Mouse (Mus musculus): ENCODE data around the gene Vtcn1.

The Vtcn1 gene

DNA sequence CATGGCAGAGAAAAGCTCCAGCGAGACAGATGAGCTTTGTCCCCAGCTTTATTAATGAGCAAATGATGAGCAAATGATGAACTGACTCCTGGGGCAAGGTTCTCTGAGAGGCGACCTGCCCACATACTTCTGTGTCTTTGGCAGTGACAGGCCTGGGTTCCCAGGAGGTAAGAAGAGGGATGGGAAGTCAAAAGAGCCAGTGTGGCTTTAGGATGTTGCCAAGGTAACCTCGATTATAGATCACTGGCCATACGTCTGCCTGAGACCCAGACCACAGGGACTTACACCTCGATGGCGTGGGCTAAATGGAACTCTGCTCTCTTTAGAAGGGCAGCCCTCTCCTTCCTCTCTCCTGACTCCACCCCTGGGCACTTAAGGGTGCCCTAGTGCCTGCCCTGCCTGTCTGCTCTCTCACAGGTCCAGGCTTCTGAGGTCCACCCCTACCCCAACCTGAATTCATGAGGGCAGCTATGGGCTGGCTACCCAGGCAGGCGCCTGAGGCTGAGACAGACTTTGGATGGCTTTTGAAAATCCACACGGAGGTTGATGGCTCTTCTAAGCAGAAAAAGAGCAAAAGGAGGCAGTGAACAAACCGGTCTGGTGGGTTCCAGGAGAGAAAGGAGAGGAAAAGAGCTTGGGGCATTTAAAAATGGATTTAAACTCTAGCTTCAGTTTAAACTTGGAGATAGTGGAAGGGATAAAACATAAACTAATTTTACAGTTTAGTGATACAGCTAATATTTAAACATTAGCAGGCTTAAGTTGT is 31.0 kb downstream of the Vtcn1 start:
- DNase-seq (ENCODE audit: low read depth, low spot score), result no peak

DNA sequence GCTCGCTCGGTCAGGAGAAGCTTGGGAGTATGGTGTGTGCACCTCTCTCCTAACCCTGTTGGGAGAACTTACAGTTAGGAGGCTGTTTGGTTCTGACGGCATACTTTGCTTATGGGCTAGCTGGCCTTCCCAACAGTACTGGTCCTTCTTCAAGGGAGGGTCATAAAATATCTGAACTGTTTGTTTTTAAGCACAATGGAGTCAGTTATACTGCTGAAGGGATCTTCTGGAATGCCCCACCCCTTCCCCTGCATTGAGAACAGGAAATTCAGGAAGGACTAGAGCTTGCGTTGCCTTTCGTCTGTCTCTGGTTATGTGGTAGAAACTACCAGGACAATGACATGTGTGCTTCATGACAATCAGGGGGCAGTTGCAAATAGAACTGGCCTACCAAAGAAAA is 31.9 kb downstream of the Vtcn1 start:
- DNase-seq (ENCODE audit: low read depth, low spot score), result no peak

DNA sequence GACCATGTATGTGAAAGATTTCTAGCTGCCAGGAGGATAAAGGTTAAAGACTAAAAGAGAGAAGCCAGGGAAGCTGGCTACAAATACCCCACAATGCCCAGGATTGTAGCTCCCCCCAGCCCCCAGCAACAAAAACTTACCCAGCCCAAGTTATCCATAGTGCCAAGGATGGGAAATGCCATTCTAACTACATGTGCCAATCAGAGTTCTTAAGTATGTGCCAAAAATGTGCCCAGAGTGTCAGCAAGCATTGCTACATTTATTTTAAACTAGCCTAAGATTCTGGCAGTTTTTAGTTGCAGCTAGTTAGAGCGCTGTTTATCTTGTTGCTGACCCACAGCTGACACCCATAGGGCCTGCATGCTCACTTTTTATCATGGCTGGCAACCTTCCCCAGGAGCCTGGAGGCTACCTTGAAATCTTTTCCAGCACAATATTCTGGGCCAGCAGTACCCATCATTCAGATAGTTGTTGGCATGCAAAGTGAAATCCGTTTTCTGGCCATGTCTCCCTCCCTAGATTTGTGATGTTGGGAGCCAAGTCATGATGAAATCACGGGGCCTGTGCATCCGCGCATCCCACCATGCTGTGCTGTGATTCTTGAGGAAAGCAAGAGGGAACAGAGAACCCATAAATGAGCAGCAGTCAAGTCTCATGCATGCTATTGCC is 33.2 kb downstream of the Vtcn1 start:
- DNase-seq (ENCODE audit: low read depth, low spot score), result no peak

DNA sequence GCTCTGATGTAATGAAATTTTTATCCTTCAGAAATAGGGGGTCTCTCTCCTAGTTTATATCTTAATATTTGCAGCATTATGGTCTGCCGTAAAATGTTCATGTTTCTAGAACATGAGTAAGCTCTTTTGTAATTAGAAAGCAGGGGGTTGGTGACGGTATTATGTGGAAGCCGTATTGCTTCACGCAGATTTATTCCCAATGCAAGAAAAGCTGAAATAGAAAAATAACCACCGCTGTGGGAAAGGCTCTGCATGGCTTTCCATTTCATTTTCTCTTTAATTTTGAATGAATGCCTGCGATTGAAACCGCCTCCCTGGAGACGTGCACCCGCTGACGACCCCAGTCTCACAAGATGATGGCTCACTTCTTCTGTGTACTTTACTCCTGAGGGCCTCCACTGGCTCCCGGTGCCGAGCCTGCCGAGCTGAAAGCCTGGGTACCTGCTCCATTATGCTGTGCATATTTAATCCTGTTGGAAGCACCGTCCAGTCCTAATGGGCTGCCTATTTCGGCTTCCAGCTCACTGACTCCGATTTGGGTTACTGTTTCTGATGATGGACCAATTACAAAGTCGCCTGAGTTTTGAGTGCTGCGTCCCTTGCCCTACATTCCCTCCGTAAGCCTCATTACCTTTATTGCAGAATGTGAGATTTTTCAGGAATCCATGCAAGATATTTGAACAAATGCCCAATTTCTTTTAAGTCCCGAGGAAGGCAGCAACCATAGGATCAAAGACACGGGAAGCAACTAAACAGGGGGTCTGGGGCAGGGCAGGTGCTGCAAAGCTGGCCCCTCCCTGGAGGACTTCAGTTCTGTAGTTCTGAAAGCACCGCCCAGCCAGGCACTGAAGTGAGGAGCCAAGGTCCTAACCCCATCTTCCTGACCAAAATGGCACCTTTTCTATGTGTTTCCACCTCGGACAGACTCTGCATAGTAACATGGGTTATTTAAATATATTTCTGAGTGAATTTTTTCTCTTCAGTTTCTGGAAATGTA is 36.3 kb downstream of the Vtcn1 start:
- no peak for DNase-seq (ENCODE audit: low read depth, low spot score)

DNA sequence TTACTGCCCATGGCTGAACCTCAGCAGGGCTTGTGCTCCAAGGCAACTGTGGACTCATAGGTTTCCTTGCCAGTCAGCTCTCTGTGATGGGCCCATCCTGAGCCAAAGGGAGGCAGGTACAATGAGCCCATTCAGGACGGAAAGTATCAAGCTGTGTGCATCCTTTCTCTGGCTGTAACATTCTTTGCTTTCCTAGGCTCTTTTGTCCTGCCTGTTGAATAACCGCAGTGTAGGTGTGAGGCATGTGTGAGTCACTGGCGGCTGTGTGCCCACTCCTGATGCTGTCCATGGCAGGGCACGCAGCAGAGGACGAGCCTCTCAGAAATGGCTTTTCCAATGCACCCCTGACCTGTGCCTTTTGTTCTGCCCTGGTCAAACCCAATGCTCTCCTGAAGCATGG is 41.7 kb downstream of the Vtcn1 start:
- no peak for DNase-seq (ENCODE audit: low read depth, low spot score)

DNA sequence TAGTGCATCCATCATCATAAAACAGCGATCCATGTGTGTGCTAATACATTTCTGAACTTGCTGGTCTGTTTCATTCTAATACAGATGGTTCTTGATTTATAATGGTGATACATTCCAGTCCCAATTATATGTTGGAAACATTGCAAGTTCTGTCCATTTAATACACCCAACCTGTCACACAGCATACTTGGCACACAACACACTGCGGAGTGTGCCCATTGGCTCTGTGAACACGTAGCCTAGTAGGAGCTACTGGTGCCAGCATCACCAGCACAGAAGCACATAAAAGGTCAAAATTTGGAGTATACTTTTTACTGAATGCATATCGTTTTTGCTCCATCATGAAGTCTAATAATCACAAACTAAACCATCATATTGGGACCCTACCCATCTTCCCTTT is 51.8 kb downstream of the Vtcn1 start:
- no peak for DNase-seq (ENCODE audit: low read depth, low spot score)

DNA sequence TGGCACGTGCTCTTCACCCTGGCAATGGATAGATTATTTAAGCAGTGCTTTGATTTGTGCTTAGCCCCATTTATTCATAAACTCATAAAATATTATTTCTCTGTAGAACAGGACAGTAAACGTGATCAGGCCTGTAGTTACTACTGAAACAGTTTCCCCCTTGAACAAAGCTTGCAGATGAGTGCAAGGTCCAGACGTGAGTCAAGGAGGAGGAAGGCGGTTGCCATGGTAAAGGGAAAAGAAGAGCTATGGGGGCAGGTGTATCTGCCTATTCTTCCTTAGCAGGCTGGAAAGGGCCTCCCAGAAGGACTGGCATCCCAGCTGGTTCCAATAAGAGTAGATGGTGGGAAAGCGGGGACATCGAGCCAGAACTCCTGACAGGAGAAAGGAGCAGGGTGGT is 56.1 kb downstream of the Vtcn1 start:
- no peak for DNase-seq (ENCODE audit: low read depth, low spot score)

DNA sequence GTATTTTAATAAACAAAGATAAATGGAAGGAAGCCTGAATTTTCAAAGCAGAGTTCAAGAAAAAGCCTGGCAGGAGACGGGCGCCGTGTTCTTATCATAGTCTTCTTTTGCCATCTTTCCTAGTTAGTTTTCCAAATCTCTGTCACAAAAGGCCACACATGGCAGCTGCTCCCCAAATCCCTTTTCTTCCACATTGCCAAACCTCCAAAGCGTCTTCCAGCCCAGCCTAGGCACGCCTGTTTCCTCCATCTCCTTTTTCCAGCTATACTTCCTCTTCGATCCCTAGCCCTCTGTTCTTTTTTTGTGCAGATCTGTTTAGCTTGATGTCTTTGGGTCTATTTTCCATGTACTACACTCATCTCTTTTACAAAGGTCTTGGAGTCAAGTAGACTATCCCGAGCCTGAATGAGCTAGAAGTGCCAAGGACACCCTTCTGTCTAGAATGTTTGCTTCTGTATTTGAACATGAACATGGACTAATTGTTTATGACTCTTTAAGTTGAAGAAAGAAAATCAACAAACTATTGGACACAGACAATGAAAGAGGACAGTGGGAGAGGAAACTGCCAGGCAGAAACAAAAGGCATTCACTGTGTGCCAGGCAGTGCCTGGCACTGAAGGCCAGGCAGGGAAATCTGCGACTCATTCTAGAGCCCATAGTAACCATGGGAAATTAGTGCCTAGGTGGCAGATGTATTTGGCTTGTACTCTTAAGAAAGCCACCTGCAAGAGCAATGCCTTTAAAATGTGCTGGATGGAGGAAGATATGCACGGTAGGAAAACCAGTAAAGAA is 56.8 kb downstream of the Vtcn1 start:
- no peak for DNase-seq (ENCODE audit: low read depth, low spot score)

DNA sequence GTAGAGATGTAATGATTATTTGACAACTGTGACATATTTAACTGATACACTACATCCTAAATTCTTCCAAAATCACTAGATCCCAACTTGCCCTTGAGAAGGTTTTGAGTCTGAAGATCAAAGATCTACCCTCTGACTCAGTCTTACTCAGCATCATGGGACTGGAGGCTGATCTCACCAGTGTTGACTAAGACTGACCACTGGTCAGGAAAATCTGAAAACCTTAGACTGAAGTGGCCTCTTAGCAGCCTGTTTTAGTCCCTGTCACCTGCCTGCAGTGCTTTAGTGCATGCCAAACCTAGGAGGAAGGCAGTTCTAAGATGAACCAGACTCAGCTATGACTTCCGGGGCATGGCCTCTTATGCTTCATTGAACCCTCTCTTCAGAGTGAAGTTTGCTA is 64.0 kb downstream of the Vtcn1 start:
- no peak for DNase-seq (ENCODE audit: low read depth, low spot score)

DNA sequence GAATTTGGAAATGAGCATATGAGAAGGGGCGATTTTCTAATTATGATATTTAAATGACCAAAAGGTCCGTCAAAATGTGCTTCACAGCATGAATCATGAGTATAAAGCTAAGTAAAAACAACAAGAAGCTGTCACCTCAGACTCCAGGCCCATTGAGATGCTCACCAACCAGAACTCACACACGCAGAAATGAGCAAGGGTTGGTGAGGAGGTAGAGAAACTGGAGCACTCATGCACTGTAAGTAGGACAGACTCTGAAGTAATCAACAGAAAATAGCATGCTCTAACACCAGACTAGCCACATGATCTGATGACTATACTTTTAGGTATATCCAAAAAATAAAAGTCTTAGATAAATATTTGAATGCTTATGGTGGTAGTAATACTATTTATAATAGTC is 65.1 kb downstream of the Vtcn1 start:
- no peak for DNase-seq (ENCODE audit: low read depth, low spot score)

DNA sequence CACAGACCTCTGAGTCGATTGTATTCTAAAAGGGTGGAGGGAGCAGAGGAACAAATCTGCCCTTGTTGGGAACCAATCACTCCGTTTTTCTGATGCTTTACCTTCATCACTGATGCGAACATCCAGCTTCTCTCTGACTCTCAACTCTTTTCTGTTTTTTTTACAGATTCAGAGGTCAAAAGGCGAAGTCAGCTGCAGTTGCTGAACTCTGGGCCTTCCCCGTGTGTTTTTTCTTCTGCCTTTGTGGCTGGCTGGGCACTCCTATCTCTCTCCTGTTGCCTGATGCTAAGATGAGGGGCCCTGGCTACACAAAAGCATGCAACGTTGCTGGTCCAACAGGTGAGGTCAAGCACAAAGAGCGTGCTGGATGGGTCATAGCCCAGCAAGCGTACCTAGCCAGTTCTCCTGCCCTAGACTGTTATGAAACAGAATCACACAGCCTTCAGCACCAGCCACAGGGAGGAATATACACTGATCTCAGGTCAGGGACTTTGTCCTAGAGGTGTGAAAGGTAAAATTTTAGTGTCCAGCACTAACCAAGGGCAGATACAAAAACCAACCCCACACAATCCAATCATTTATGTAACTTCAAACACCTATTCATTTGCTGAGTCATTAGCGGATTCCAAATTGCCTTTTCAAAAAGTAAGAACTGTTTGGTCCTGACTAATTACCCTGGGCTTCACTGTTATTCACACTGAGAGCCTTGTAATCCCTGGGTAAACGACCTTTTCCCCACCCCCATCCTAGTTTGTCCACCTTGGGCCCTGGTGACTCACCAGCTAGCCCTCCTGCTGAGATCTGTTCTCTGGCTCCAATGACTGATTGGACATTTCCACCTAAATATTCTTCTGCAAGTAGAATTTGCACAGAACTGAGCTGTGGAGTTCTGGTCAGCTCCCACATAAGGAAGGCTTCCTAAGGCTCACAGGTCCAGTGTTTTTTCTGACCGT is 67.4 kb downstream of the Vtcn1 start:
- DNase-seq (ENCODE audit: low read depth, low spot score), result no peak

DNA sequence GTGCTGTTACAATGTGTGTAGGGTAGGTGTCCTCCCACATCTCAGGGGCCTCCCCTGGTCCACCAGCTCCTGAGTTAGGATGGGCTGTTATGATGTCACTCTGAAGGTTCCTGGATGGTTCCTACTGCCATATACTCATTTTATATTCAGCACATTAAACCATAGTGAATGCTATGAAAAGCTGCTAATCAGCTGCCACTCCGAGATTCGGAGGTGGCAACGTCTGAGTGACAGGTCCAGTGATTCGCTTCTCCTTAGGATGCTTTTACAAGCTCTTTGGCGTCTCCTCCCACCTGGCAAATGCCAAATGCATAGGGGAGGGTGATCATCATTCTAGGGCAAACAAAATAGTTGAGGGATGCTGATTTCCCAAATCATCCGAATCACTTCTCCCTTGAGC is 70.2 kb downstream of the Vtcn1 start:
- no peak for DNase-seq (ENCODE audit: low read depth, low spot score)

DNA sequence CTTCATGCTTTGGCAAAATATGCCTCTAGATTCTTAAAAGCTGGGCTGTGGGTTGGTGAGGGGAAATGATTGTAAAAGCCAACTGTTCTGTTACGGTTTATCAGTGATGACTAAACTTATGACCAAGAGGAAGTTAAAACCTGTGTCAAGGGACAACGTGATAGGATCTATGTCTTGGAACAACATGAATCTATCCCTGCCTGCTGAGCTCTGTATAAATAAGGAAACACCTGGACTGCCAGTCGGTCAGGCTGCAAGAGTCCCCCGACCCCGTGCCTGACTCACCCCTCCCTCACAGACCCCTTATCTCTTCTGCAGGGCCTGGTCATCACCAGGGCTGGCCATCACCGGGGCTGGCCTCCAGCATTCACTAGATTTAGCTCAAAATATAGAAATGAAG is 80.9 kb downstream of the Vtcn1 start:
- DNase-seq (ENCODE audit: low read depth, low spot score), result no peak

DNA sequence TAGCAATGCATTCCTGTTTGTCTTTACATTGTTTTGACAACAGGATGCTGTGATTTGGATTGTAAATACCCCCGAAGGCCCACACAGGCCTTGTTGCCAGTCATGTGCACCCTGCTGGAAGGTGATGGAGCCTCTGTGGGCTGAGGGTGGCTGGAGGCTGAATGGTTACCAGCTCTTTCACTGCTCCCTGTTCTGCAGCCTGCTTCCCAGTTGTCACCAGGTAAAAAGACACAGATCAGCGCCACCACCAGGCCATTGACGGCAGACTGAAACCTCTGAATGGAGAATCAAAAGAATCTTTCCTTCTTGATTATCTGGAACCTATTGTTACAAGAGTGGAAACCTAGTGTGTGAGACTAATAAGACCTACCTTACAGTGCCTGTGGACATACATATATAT is 81.7 kb downstream of the Vtcn1 start:
- peak; percentile 15 for DNase-seq (ENCODE audit: low read depth, low spot score)

DNA sequence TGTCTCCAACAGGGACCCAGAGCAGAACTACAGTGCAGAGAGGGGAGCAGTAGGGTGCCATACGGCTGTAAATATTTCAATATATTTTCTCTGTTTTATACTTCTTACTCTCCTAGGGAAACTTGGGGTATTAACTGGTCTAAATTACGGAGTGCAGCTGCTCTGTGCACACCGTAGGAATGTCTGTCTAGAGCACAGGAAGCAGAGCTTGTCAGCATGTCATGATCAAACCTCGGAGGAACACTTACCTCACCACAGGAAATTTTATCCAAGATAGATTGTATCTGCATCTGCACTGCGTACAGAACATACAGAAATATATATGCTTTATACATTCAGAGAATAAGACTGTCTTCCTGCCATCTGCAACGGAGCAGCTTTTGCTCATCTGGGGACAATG is 83.3 kb downstream of the Vtcn1 start:
- DNase-seq (ENCODE audit: low read depth, low spot score), result no peak

DNA sequence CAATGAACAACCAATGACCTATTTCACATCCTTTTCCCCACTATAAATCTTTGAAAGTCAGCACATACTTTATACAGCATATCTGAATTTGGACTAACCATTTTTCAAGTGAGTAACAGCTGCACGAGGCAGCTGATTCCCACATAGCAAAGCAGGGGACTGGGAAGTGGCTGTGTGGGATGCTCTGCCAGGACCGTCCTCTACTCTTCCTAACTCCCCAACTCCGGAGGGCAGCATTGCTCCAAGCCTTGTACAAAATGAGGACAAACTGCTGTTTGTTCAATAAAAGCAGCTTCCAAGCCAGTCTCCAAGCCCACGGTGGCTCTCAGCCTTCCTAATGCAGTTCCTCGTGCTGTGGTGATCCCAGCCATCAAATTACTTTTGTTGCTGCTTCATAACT is 85.4 kb downstream of the Vtcn1 start:
- no peak for DNase-seq (ENCODE audit: low read depth, low spot score)

DNA sequence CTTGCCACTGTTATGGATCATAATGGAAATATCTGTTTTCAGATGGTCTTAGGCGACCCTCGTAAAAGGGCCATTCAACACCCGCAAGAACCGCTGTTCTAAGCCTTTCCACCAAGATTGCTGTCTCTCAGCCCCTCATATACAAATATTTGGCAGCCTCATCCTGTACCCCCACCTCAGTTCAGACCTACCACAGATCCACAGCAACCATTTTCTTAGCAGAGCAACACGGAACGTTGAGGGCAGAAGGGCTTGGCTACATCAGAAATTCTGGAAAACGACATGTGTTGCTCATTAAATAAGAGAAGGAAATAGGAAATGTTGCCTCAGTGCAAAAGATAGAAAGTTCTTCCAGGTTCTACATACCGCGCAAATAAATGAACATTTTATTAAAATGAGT is 85.8 kb downstream of the Vtcn1 start:
- no peak for DNase-seq (ENCODE audit: low read depth, low spot score)

DNA sequence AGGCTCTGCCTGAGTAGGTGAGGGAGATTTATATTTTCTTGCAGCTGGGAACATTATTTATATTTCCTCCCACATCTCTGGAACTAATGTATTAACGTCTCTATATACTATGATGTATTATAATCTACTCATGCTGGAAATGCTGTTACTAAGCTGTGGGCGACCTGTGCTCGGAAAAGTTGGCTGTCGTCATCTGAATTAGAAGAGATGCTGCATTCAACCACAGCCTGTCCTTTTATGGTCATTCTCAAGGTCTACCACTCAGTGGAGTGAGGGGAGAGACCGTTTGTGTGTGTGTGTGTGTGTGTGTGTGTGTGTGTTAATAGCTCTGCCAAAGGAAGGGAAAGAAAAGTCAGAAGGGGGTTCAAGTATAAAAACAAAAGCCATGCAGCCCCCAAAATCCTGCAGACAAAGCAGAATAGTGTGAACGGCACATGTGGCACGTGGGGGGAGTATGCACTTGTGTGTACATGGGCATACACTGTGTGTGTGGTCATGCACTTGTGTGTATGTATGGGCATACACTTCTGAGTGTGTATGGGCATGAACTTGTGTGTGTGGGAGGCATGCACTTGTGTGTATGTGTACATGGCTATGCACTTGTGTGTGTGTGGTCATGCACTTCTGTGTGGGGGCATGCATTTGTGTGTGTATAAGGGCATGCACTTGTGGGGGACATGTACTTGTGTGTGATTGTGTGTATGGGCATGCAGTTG is 86.4 kb downstream of the Vtcn1 start:
- no peak for DNase-seq (ENCODE audit: low read depth, low spot score)

DNA sequence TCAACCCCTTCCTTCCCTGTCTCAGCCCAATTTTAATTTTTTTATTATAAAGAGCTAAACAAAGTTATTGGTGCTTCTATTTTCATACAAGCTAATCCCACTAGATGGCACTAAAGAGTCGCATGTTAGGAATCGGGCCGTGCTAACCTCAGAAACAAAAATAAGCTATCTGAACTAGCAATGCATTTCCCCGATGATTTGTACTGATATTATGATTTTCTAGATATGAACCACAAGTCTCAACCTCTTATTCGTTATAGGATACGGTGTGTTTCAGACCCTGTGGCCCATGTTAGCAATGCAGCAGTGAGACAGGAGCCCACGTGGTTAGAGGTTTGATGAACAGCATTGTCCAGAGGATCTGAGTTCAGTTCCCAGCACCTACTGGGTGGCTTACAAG is 91.6 kb downstream of the Vtcn1 start:
- DNase-seq (ENCODE audit: low read depth, low spot score), result peak; percentile 64
